Mouse (Mus musculus) C2C12 (cell line): ENCODE measurements around the gene D930020B18Rik. TPM values are rescaled to one million over a fixed set of nuclear protein-coding genes. Genes with fewer than 3 reads are reported as not detected.

ENCODE experiments used
- H3K27me3 ChIP-seq: one replicate; pipeline ENCODE4 v1.6.1; 2011; ENCODE audit not compliant: control insufficient read depth, insufficient read depth, insufficient read length
- H3K36me3 ChIP-seq: one replicate; pipeline ENCODE4 v1.6.1; 2011; ENCODE audit not compliant: control insufficient read depth, insufficient read depth
- H3K4me3 ChIP-seq: one replicate; pipeline ENCODE4 v1.5.1; 2011; ENCODE audit warnings: mild to moderate bottlenecking, control low read depth; ENCODE audit not compliant: poor library complexity, insufficient read depth, severe bottlenecking
- H3K79me2 ChIP-seq: one replicate; pipeline ENCODE4 v1.6.1; 2011; ENCODE audit not compliant: control insufficient read depth, insufficient read depth
- H3K79me3 ChIP-seq: one replicate; pipeline ENCODE4 v1.6.1; 2011; ENCODE audit warnings: low read depth, control low read depth
- H3ac ChIP-seq: one replicate; pipeline ENCODE3; 2011; ENCODE audit warnings: low read depth; ENCODE audit not compliant: control insufficient read depth, insufficient read length
- CEBPB ChIP-seq: IDR thresholded peaks from one replicate; pipeline ENCODE4 v1.6.1; 2011; ENCODE audit warnings: low read depth, mild to moderate bottlenecking, control low read depth, moderate library complexity
- CTCF ChIP-seq: IDR thresholded peaks from one replicate; pipeline ENCODE4 v1.5.1; 2011; ENCODE audit not compliant: control insufficient read depth, insufficient read depth, insufficient read length
- FOSL1 ChIP-seq: IDR thresholded peaks from one replicate; pipeline ENCODE4 v1.8.0; 2011; ENCODE audit warnings: mild to moderate bottlenecking, low read length; ENCODE audit not compliant: poor library complexity, insufficient read depth, severe bottlenecking
- MAX ChIP-seq: IDR thresholded peaks from one replicate; pipeline ENCODE4 v1.6.1; 2011; ENCODE audit warnings: mild to moderate bottlenecking, control low read depth
- MYOD1 ChIP-seq: IDR thresholded peaks from one replicate; pipeline ENCODE4 v1.6.1; 2011; ENCODE audit warnings: low read depth; ENCODE audit not compliant: control insufficient read depth, insufficient read length
- MYOG ChIP-seq: IDR thresholded peaks from one replicate; pipeline ENCODE4 v1.6.1; 2011; ENCODE audit not compliant: control insufficient read depth, insufficient read length; ENCODE audit errors: extremely low read depth
- USF1 ChIP-seq: IDR thresholded peaks from one replicate; pipeline ENCODE4 v1.6.1; 2011; ENCODE audit warnings: low read depth, mild to moderate bottlenecking, control low read depth, moderate library complexity
- polyA plus RNA-seq: library from polyadenylated mRNA; unstranded; fragments of >200 nt; fragmentation: generic; extraction: Trizol; gene quantifications from one replicate; pipeline ENCODE4 v1.2.1, GENCODE M21; 2012; ENCODE audit warnings: missing spikeins

Gene D930020B18Rik
- polyA plus RNA-seq, 1 experiment = not detected

- peaks cover 34% of the 10 kb centered on the region for H3K79me3 ChIP-seq
- H3ac ChIP-seq = no peak overlapping the region
- H3K36me3 ChIP-seq = peaks cover 17% of the 10 kb centered on the region
- no peak for TF ChIP-seq MYOD1
- H3K4me3 ChIP-seq = no peak overlapping the region
- H3K27me3 ChIP-seq = no peaks in the 10 kb centered on the region
- H3K79me2 ChIP-seq = peaks cover 38% of the 10 kb centered on the region
These were observed 14.1 kb upstream of the D930020B18Rik start for GRCm38 (mm10) chr10:121627216-121627852.

- Histone ChIP-seq H3K79me3 (peaks cover 21% of the 10 kb centered on the region), H3K4me3 (no peak overlapping the region), H3K27me3 (no peaks in the 10 kb centered on the region), H3ac (no peak overlapping the region), H3K36me3 (peaks cover 4% of the 10 kb centered on the region), H3K79me2 (peaks cover 25% of the 10 kb centered on the region)
- TF ChIP-seq FOSL1 (no peak), MYOD1 (no peak), CTCF (no peak), MAX (no peak), MYOG (no peak), CEBPB (no peak)
These were observed 12.8 kb upstream of the D930020B18Rik start for GRCm38 (mm10) chr10:121628561-121629040.

GRCm38 (mm10) chr10:121634159-121634558, 7.2 kb upstream of the D930020B18Rik start:
- no peak overlapping the region for H3ac ChIP-seq
- H3K36me3 ChIP-seq = no peaks in the 10 kb centered on the region
- no peaks in the 10 kb centered on the region for H3K79me3 ChIP-seq
- no peak overlapping the region for H3K4me3 ChIP-seq
- TF ChIP-seq CTCF = no peak
- no peak for TF ChIP-seq MYOD1
- TF ChIP-seq CEBPB = no peak
- no peak for TF ChIP-seq USF1
- TF ChIP-seq FOSL1 = no peak
- no peak for TF ChIP-seq MAX
- TF ChIP-seq MYOG = no peak
- peaks cover 5% of the 10 kb centered on the region for H3K27me3 ChIP-seq
- H3K79me2 ChIP-seq = no peaks in the 10 kb centered on the region

- Histone ChIP-seq H3K4me3 (no peak overlapping the region), H3ac (no peak overlapping the region), H3K36me3 (no peaks in the 10 kb centered on the region), H3K79me2 (no peaks in the 10 kb centered on the region), H3K27me3 (peaks cover 13% of the 10 kb centered on the region), H3K79me3 (no peaks in the 10 kb centered on the region)
- TF ChIP-seq USF1 (no peak), MAX (no peak), CTCF (no peak), CEBPB (no peak), FOSL1 (no peak), MYOD1 (no peak), MYOG (no peak)
These were observed 5.1 kb upstream of the D930020B18Rik start for GRCm38 (mm10) chr10:121636276-121636675.

GRCm38 (mm10) chr10:121639573-121639972, 1.8 kb upstream of the D930020B18Rik start:
- Histone ChIP-seq H3K79me2 (no peaks in the 10 kb centered on the region), H3K4me3 (no peak overlapping the region), H3K79me3 (no peaks in the 10 kb centered on the region), H3K36me3 (no peaks in the 10 kb centered on the region), H3K27me3 (peaks cover 29% of the 10 kb centered on the region), H3ac (no peak overlapping the region)
- TF ChIP-seq CEBPB (no peak), MYOD1 (no peak), USF1 (no peak), MAX (no peak), FOSL1 (no peak), MYOG (no peak), CTCF (no peak)

GRCm38 (mm10) chr10:121640150-121640930, 1.0 kb upstream of the D930020B18Rik start:
- TF ChIP-seq CEBPB (no peak), MYOG (no peak), MAX (no peak), USF1 (no peak), FOSL1 (no peak), CTCF (no peak), MYOD1 (no peak)
- no peaks in the 10 kb centered on the region for H3K79me2 ChIP-seq
- no peak overlapping the region for H3ac ChIP-seq
- no peaks in the 10 kb centered on the region for H3K36me3 ChIP-seq
- H3K79me3 ChIP-seq = no peaks in the 10 kb centered on the region
- no peak overlapping the region for H3K4me3 ChIP-seq
- peaks cover 29% of the 10 kb centered on the region for H3K27me3 ChIP-seq
